Mouse (Mus musculus) olfactory bulb, adult 2 months (tissue): Measurements from ENCODE around the gene Ctcf.

ENCODE experiments used
- CTCF ChIP-seq: fragments of 200-500 bp; IDR thresholded peaks from 2 replicates; pipeline ENCODE4 v1.5.1; 2012; ENCODE audit warnings: low read depth, mild to moderate bottlenecking, low read length, moderate library complexity; ENCODE audit not compliant: insufficient read depth
- POLR2A ChIP-seq: fragments of 200-500 bp; IDR thresholded peaks from 2 replicates; pipeline ENCODE4 v1.6.1; 2012; ENCODE audit warnings: mild to moderate bottlenecking, low read depth, low read length, moderate library complexity; ENCODE audit not compliant: insufficient read depth

DNA sequence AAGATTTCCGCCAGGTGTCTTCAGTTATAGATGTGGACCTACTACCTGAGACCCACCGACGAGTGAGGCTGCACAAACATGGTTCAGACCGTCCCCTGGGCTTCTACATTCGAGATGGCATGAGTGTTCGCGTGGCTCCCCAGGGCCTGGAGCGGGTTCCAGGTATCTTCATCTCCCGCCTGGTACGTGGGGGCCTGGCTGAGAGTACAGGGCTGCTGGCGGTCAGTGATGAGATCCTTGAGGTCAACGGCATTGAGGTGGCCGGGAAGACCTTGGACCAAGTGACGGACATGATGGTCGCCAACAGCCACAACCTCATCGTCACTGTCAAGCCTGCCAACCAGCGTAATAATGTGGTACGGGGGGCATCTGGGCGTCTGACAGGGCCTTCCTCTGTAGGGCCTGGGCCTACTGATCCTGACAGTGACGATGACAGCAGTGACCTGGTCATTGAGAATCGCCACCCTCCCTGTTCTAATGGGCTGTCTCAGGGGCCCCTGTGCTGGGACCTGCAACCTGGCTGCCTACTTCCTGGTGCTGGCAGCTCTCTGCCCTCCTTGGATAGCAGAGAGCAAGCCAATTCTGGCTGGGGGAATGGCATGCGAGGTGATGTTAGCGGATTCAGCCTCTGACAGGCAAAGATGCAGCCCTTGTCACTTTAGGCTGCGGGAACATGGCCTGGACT is 66.5 kb downstream of the Ctcf start:
- TF ChIP-seq CTCF (no peak), POLR2A (no peak)
